Mouse (Mus musculus): ENCODE measurements around the gene BC048679. TPM values are rescaled to one million over a fixed set of nuclear protein-coding genes. Genes with fewer than 3 reads are reported as not detected.

BC048679 gene
- total RNA-seq (2023): not detected in 4 replicates

GRCm38 (mm10) chr7:81498181-81498580, at the start of gene BC048679:
Gene BC048679, minus strand, starts transcription at chr7:81498281.

GRCm38 (mm10) chr7:81493331-81494021, 4.6 kb downstream of the BC048679 start, which contains the start of gene Ap3b2:
Gene Ap3b2, minus strand, starts transcription at chr7:81493925.

GRCm38 (mm10) chr7:81455155-81455651, 42.9 kb downstream of the BC048679 start, which contains the start of gene Cpeb1:
Gene Cpeb1, minus strand, starts transcription at chr7:81455465.

Other genes starting within 250 kb of the BC048679 start
- gene Rps17, start 153.0 kb downstream of the BC048679 start, total RNA-seq (2023): 1,669 to 1,834 TPM (median 1,740 TPM) in 4 replicates
- gene Cpeb1, start 42.8 kb downstream of the BC048679 start, total RNA-seq (2023): not detected in 4 replicates
- not detected in 4 replicates for gene Ap3b2, start 4.4 kb downstream of the BC048679 start, total RNA-seq (2023)
- 0.52 to 0.72 TPM (median 0.53 TPM) in 3 of 4 replicates, not detected in the other for gene Fsd2, start 68.7 kb upstream of the BC048679 start, total RNA-seq (2023)
- 28.5 to 29.8 TPM (median 28.8 TPM) in 4 replicates for gene Whamm, start 73.0 kb upstream of the BC048679 start, total RNA-seq (2023)
- 2.0 TPM in 1 of 4 replicates, not detected in the others for gene Homer2, start 209.2 kb upstream of the BC048679 start, total RNA-seq (2023)